Mouse (Mus musculus) ES-E14 (cell line): ENCODE data around the gene Mlec.

ENCODE experiments used
- CHD2 ChIP-seq: IDR thresholded peaks from 2 replicates; pipeline ENCODE4 v1.6.1; 2014; ENCODE audit warnings: mild to moderate bottlenecking, low read depth, low read length, inconsistent platforms
- HCFC1 ChIP-seq: IDR thresholded peaks from 2 replicates; pipeline ENCODE4 v1.6.1; 2012; ENCODE audit warnings: low read length, inconsistent platforms, borderline replicate concordance; ENCODE audit not compliant: insufficient read depth
- MAFK ChIP-seq: IDR thresholded peaks from 2 replicates; pipeline ENCODE4 v1.6.1; 2014; ENCODE audit warnings: mild to moderate bottlenecking, low read depth, low read length, inconsistent platforms; ENCODE audit not compliant: insufficient read depth
- ZC3H11A ChIP-seq: IDR thresholded peaks from 2 replicates; pipeline ENCODE4 v1.6.1; 2012; ENCODE audit warnings: low read depth, mild to moderate bottlenecking, inconsistent platforms, low read length, borderline replicate concordance

- TF ChIP-seq CHD2 (no peak), ZC3H11A (no peak), MAFK (no peak), HCFC1 (no peak)
Measured at GRCm38 (mm10) chr5:115148378-115148777, 9.6 kb downstream of the Mlec start.
